Mouse (Mus musculus) liver, embryonic 11.5 days (tissue): ENCODE measurements at regions not wholly inside any gene's neighbourhood (a gene's known extent, or its start where the extent isn't known, plus 50 kb on each side); places are given as distances from the start of the nearest gene placed in this dataset.

Source experiments
- ATAC-seq: fragments of 200-750 bp; cut with Nextera tagmentation; replicated peaks from 2 replicates; pipeline ENCODE4 v1.8.0; 2017; ENCODE audit warnings: moderate number of reproducible peaks, mild to moderate bottlenecking, moderate TSS enrichment, moderate library complexity; ENCODE audit not compliant: low FRiP score
- DNase-seq: peaks from one replicate; pipeline ENCODE4 v3.0.0-alpha.2; 2017; ENCODE audit warnings: low spot score
- H3K27ac ChIP-seq: fragments of 300-500 bp; sonication (generic); 2 replicates; pipeline ENCODE4 v1.5.1; 2014; ENCODE audit warnings: mild to moderate bottlenecking, low read depth, low read length, control low read depth
- H3K27me3 ChIP-seq: fragments of 300-500 bp; sonication (generic); replicated peaks from 2 replicates; pipeline ENCODE4 v1.6.1; 2014; ENCODE audit warnings: low read length, mixed read lengths; ENCODE audit not compliant: control insufficient read depth, insufficient read depth
- H3K36me3 ChIP-seq: fragments of 300-500 bp; sonication (generic); 2 replicates; pipeline ENCODE4 v1.6.1; 2014; ENCODE audit warnings: mild to moderate bottlenecking, low read length, moderate library complexity, mixed read lengths; ENCODE audit not compliant: control insufficient read depth, insufficient read depth
- H3K4me1 ChIP-seq: fragments of 300-500 bp; sonication (generic); replicated peaks from 2 replicates; pipeline ENCODE4 v1.6.1; 2014; ENCODE audit warnings: low read length, mixed read lengths; ENCODE audit not compliant: control insufficient read depth, insufficient read depth
- H3K4me2 ChIP-seq: fragments of 300-500 bp; sonication (generic); 2 replicates; pipeline ENCODE4 v1.6.1; 2014; ENCODE audit warnings: mild to moderate bottlenecking, control low read depth, moderate library complexity
- H3K4me3 ChIP-seq: fragments of 300-500 bp; sonication (generic); 2 replicates; pipeline ENCODE4 v1.5.1; 2014; ENCODE audit warnings: low read depth, low read length, control low read depth
- H3K9ac ChIP-seq: fragments of 300-500 bp; sonication (generic); 2 replicates; pipeline ENCODE4 v1.6.1; 2014; ENCODE audit warnings: low read depth, low read length, control low read depth
- H3K9me3 ChIP-seq: fragments of 300-500 bp; sonication (generic); 2 replicates; pipeline ENCODE4 v1.6.1; 2016; ENCODE audit warnings: low read length, inconsistent platforms, mixed read lengths; ENCODE audit not compliant: control insufficient read depth
- WGBS: fragments of 180-500 bp; shearing (Covaris S2); extraction: QIAGEN DNeasy Blood & Tissue Kit; methylation state at CpG from one replicate; pipeline ENCODE4 v1.1.7; 2014; 5-methylcytosine and 5-hydroxymethylcytosine counted together

DNA sequence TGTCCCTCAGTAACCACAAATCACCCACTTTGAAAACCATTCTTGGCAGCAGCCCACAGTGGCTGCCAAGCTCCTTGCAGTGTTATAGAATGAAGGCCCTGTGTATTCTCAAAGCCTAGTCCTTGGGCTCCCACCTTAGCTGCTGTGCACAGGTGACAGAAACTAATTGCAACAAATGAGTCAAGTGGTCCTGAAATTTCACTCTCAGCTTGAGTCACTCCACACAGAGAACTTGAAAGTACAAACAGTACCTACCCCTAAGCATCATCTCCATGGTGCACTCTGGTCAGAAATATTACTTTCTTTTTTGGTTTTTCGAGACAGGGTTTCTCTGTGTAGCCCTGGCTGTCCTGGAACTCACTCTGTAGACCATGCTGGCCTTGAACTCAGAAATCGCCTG is 54.2 kb upstream of the Rnft1 start:
- H3K27ac ChIP-seq: no peak overlapping the region
- no peak for ATAC-seq
- no peak overlapping the region for H3K9ac ChIP-seq
- H3K4me1 ChIP-seq: no peaks in the 10 kb centered on the region
- no peaks in the 10 kb centered on the region for H3K36me3 ChIP-seq
- WGBS: 86% methylated on average over 2 of the region's 2 CpGs
- H3K9me3 ChIP-seq: no peaks in the 10 kb centered on the region
- no peak overlapping the region for H3K4me3 ChIP-seq
- H3K4me2 ChIP-seq: no peak overlapping the region
- no peak for DNase-seq
- no peaks in the 10 kb centered on the region for H3K27me3 ChIP-seq

GRCm38 (mm10) chr11:86431550-86431949 is 52.9 kb upstream of the Rnft1 start:
- WGBS: 88% methylated on average over 5 of the region's 5 CpGs
- no peak overlapping the region for H3K27ac ChIP-seq
- H3K27me3 ChIP-seq: no peaks in the 10 kb centered on the region
- no peaks in the 10 kb centered on the region for H3K36me3 ChIP-seq
- ATAC-seq: no peak
- no peak for DNase-seq
- no peak overlapping the region for H3K4me3 ChIP-seq
- no peaks in the 10 kb centered on the region for H3K9me3 ChIP-seq
- no peaks in the 10 kb centered on the region for H3K4me1 ChIP-seq
- no peak overlapping the region for H3K9ac ChIP-seq
- H3K4me2 ChIP-seq: no peak overlapping the region

GRCm38 (mm10) chr11:86434106-86434505 is 50.4 kb upstream of the Rnft1 start:
- H3K9ac ChIP-seq: no peak overlapping the region
- H3K9me3 ChIP-seq: no peaks in the 10 kb centered on the region
- H3K27me3 ChIP-seq: no peaks in the 10 kb centered on the region
- H3K36me3 ChIP-seq: no peaks in the 10 kb centered on the region
- no peak for DNase-seq
- no peaks in the 10 kb centered on the region for H3K4me1 ChIP-seq
- H3K27ac ChIP-seq: no peak overlapping the region
- H3K4me3 ChIP-seq: no peak overlapping the region
- whole genome bisulfite sequencing: 82% methylated on average over 8 of the region's 8 CpGs
- no peak overlapping the region for H3K4me2 ChIP-seq
- ATAC-seq: no peak
